In genomic region chr13:24620439-24620838, GRCm38 (mm10) we compare ENCODE assay signal across 9 mouse cellular contexts. TPM values are rescaled to one million over a fixed set of nuclear protein-coding genes. Genes with fewer than 3 reads are reported as not detected.
A peak's percentile ranks its signal among the peaks of the same experiment; 100 is the strongest.
DNase-seq lines count a peak whose midpoint lies in the region; ATAC-seq lines count a peak whose summit lies in the region.
"Had no signal": no experiment of that assay in that cellular context is flagged by ENCODE, and none has a peak within 500 bp of the region (broad histone marks: within the 10 kb centered on the region; RNA-seq: fewer than 3 reads in every experiment).

No protein-coding gene starts in this region.

- H3K9ac ChIP-seq in intestine, embryonic 14.5 days (ENCODE audit: low read length) = no peak overlapping the region
- no peak overlapping the region for H3K9ac ChIP-seq in midbrain, embryonic 13.5 days (replicated peaks)
- H3K9ac ChIP-seq: limb, embryonic 12.5 days had no signal

- H3K4me3 ChIP-seq in intestine, embryonic 14.5 days (ENCODE audit: low read depth, low read length) = no peak overlapping the region
- H3K4me3 ChIP-seq in midbrain, embryonic 13.5 days (replicated peaks) = no peak overlapping the region
- H3K4me3 ChIP-seq: limb, embryonic 12.5 days had no signal

- H3K9me3 ChIP-seq in intestine, embryonic 14.5 days (ENCODE audit: control insufficient read depth, low read length) = no peaks in the 10 kb centered on the region
- no peaks in the 10 kb centered on the region for H3K9me3 ChIP-seq in midbrain, embryonic 13.5 days
- H3K9me3 ChIP-seq: limb, embryonic 12.5 days had no signal

- H3K27me3 ChIP-seq in intestine, embryonic 14.5 days (replicated peaks; ENCODE audit: control insufficient read depth, insufficient read depth, low read length) = no peaks in the 10 kb centered on the region
- no peaks in the 10 kb centered on the region for H3K27me3 ChIP-seq in midbrain, embryonic 13.5 days
- H3K27me3 ChIP-seq: limb, embryonic 12.5 days had no signal

- 7% methylated on average over 6 of the region's 6 CpGs for WGBS in intestine, embryonic 14.5 days
- 73% methylated on average over 6 of the region's 6 CpGs for WGBS in midbrain, embryonic 13.5 days

- H3K4me2 ChIP-seq in intestine, embryonic 14.5 days (ENCODE audit: low read length) = no peak overlapping the region
- no peak overlapping the region for H3K4me2 ChIP-seq in midbrain, embryonic 13.5 days (replicated peaks)
- H3K4me2 ChIP-seq: limb, embryonic 12.5 days had no signal

- H3K36me3 ChIP-seq in intestine, embryonic 14.5 days (ENCODE audit: control insufficient read depth, insufficient read depth, low read length) = no peaks in the 10 kb centered on the region
- no peaks in the 10 kb centered on the region for H3K36me3 ChIP-seq in midbrain, embryonic 13.5 days
- H3K36me3 ChIP-seq: limb, embryonic 12.5 days had no signal

- peak; percentile 50 for ATAC-seq in intestine, embryonic 14.5 days (replicated peaks; ENCODE audit: low FRiP score, low TSS enrichment, low read depth)
- ATAC-seq in erythroid progenitor cell, adult 5-6 weeks (replicated peaks; ENCODE audit: low FRiP score, poor library complexity, severe bottlenecking) = no peak
- ATAC-seq in midbrain, embryonic 13.5 days = no peak

- peak; percentile 15 to 25 for DNase-seq in cerebellum, postnatal 10 days
- no peak for DNase-seq in cerebellum, adult 9-11 months
- DNase-seq in embryo, embryonic 11.5 days (ENCODE audit: low read depth, low spot score) = peak; percentile 31
- no peak for DNase-seq in intestine, embryonic 14.5 days (ENCODE audit: low spot score)
- peak; percentile 58 to 80 for DNase-seq in lung, postnatal 4 days
- no peak for DNase-seq in thymus, postnatal 4 days

- peak overlapping the region; percentile 70 for H3K27ac ChIP-seq in intestine, embryonic 14.5 days (ENCODE audit: low read depth)
- no peak overlapping the region for H3K27ac ChIP-seq in midbrain, embryonic 13.5 days
- H3K27ac ChIP-seq: limb, embryonic 12.5 days had no signal

- peaks cover 23% of the 10 kb centered on the region; the same call in 1 of the 2 replicates for H3K4me1 ChIP-seq in intestine, embryonic 14.5 days (replicated peaks; ENCODE audit: control insufficient read depth, insufficient read depth, low read length)
- H3K4me1 ChIP-seq in midbrain, embryonic 13.5 days (replicated peaks) = peaks cover 24% of the 10 kb centered on the region
- H3K4me1 ChIP-seq: limb, embryonic 12.5 days had no signal

RNA-seq across cellular contexts. Expression of gene Ripor2, which starts 38.5 kb away (rescaled TPM):
- 1.7 and 2.3 TPM in 2 replicates for polyA plus RNA-seq in intestine, embryonic 14.5 days (2014; fragmentation: Nextera tagmentation; extraction: Ambion mirVana)
- 15.5 and 26.3 TPM in 2 replicates for total RNA-seq in erythroid progenitor cell, adult 5-6 weeks (2015; ENCODE audit: low replicate concordance)
- 7.1 and 19.1 TPM in 2 replicates for total RNA-seq in erythroid progenitor cell, adult 5-6 weeks (2017; ENCODE audit: low replicate concordance)
- polyA plus RNA-seq in midbrain, embryonic 13.5 days (2015; fragmentation: Nextera tagmentation; extraction: Ambion mirVana) = 22.3 and 29.1 TPM in 2 replicates

Comparison
In these comparisons a context has a peak if more than half of its experiments do, and no peak if none do; other contexts are left out.
1. DNase-seq: peak in cerebellum, postnatal 10 days (2 of 2), embryo, embryonic 11.5 days (single experiment) and lung, postnatal 4 days (2 of 2); none in cerebellum, adult 9-11 months (single experiment), intestine, embryonic 14.5 days (single experiment) and thymus, postnatal 4 days (single experiment).